Mouse (Mus musculus) adrenal gland, adult 18-20 months (tissue): ENCODE data around the gene Rimbp2. TPM values are rescaled to one million over a fixed set of nuclear protein-coding genes. Genes with fewer than 3 reads are reported as not detected.
"Not testable (repeated sequence)": the region's sequence is repeated elsewhere in the genome, so short reads cannot be mapped to it uniquely, and the experiment has no call there.

Source experiments
- DNase-seq, 2 experiments: peaks; one replicate each; pipeline ENCODE4 v3.0.0; 2021 to 2022; ENCODE audit warnings: low spot score in 2 of 2
- long read RNA-seq, 2 experiments: library from polyadenylated mRNA; stranded (forward); transcript quantifications; one replicate each; pipeline ENCODE4 v2.0.0; 2021
- total RNA-seq, 2 experiments: library from RNA; stranded (reverse); gene quantifications; 1 replicate in 1 of 2; 2 replicates in 1 of 2; pipeline ENCODE4 v1.2.3; 2021

Rimbp2 gene
- 1 to 10 TPM; 4.0 to 5.3 TPM for total RNA-seq
- long read RNA-seq, experiment 1, result 0 reads
- long read RNA-seq, experiment 2, partial matches to known transcripts, result 0 of 2 reads
- long read RNA-seq, experiment 2, other reads (novel, unspliced or antisense), result 2 of 2 reads

GRCm38 (mm10) chr5:128953278-128954070, at the start of gene Rimbp2:
Gene Rimbp2, minus strand, starts transcription at chr5:128953486.
- no peak for DNase-seq

- DNase-seq, result no peak
Observed at GRCm38 (mm10) chr5:129002571-129003011, 49.3 kb upstream of the Rimbp2 start.

DNA sequence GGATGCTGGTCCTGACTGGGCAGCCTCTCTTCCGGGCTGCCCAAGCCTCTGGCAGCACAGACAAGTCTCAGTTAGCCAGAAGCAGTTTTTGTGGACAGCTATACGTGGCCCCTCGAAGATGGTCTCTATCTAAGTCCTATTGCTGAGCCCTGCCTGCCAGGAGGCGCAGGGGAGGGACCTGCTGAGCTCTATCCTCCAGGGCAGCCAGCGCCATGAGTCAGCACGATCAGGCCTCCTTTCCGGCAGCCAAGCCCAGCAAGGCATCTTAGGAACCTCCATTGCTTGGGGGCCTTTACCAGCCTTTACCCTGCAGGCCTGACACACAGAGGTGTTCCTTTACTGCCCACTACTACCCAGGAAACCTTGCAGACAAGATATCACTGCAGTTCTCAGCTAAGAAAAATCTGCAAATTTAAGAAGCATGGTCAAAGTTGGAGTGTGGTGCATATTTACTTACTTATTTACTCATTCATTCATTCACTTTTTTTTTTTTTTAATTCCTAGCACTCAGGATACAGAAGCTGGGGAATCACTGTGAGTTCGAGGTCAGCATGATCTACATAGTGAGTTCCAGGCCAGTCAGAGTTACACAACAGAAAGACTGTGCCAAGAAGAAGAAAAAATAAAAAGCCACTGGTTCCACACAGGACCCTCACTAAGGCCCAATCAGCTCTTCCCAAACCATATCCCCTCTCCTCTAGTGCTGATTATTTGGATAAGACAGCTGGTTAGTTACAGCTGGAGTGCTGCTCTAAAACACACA, 47.6 kb upstream of the Rimbp2 start:
- DNase-seq, result no peak

DNA sequence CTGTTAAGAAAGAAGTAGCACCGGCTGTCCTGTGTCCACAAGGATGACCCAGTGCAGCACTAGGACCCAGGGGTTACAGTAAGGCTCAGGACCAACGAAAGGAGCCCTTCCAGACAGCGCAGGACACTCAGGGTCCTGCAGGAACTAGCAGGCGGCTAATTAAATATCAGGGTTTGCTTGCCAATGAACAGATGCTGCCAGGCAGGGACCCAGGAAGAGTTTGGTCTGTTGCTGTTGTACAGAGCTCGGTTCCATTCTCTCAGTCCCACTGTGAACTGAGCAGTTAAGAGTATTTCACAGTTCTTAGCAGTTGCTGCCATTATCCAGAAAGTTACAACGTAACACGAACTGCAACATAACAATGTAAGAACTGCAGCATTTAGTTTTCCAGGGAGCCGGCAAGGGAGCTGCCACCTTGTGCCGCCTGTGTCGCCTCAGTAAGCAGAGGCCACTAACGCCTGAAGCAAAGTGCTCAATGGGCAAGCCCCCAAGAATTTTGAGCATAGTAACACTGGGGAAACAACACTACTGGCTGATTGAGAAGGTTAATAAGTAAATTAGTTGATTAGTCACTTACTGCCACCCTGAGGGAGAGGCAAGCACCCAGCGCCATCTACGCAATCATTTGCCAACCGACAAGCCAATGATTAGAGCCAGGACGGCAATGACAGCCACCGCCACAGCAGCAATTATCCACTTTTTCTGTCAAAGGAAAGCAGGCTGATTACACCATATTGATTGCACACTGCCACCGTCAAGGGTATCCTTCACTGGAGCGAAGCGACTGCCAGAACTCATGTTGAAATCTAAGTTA, 34.1 kb upstream of the Rimbp2 start:
- no peak for DNase-seq

DNA sequence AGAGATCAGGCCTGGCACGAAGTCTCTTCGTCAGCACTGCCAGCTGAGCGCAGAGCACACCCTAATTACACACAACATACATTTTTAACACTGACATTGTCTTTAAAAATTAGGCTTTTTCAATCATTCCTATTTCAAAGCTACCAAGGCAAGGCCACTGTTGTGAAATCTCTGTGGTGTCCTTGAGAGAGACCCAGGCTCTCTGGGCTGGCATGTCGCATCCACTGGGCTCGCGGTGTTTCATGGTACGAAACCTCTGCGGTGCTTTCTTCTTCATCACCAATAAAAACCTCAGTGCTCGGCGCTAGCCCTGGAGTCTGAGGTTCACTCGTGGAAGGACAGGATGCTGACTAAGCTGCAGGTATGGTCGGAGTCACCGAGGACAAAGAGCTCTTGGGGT, 32.7 kb upstream of the Rimbp2 start:
- no peak for DNase-seq

- no peak for DNase-seq
Observed at GRCm38 (mm10) chr5:128984536-128984935, 31.2 kb upstream of the Rimbp2 start.

DNA sequence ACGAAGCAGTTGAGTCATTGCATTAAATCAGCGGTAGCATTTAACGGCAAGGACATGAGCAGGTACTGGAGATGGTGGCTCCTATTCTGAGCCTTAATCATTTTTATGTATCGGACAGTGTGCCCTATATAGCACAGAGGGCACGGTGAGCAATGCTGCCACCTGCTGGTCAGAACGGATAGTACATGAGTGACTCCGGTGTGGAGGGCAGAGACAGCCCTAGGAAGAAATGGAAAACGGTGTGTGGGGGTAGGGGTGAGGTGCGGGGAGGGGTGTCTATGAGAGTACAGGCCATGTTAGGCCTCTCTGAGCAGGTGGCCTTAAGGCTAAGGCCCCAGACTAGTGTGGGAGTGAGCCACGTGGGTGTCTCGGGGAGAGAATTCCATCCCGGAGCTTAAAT, 28.3 kb upstream of the Rimbp2 start:
- DNase-seq, result peak; percentile 74 to 77

DNA sequence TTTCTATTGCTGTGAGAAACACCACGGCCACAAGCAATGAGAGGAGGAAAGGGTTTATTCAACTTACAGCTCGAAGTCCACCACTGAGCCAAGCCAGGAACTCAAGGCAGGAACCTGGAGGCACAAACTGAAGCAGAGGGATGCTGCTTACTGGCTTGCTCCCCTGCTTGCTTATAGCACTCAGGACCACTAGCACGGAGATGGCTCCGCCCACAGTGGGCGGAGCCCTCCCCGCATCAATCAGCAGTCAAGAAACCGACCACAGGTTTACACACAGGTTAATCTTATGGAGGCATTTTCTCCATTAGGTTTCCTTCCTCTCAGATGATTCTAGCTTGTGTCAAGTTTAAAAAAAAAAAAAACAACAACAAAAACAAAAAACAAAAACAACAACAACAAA, 27.6 kb upstream of the Rimbp2 start:
- DNase-seq, result no peak

GRCm38 (mm10) chr5:128978957-128979356, 25.7 kb upstream of the Rimbp2 start:
- DNase-seq, result no peak

- DNase-seq, result not testable (repeated sequence)
Observed at GRCm38 (mm10) chr5:128977466-128977865, 24.2 kb upstream of the Rimbp2 start.

GRCm38 (mm10) chr5:128976266-128976665, 23.0 kb upstream of the Rimbp2 start:
- no peak for DNase-seq

DNA sequence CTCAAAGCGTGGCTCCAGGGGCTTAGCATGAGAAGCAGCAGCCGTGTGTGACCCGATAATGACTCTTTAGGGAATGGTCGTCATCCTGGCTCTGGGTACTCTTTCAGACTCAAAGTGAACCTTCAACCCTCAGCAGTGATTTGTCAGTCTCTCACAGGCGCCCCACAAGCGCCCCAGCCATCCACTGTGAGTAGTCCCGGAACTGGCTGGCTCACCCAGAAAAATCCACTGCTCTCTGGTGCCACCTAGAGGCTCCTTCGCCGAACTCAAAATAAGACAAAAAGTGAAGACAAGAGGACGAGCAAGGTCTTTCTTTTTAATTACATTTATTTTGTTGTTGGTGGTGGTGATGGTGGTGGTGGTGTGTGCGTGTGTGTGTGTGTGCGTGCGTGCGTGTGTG, 18.0 kb upstream of the Rimbp2 start:
- DNase-seq, result peak; percentile 66 to 69

- no peak for DNase-seq
Observed at GRCm38 (mm10) chr5:128970878-128971277, 17.6 kb upstream of the Rimbp2 start.

- no peak for DNase-seq
Observed at GRCm38 (mm10) chr5:128964353-128964752, 11.1 kb upstream of the Rimbp2 start.

GRCm38 (mm10) chr5:128958916-128959315, 5.6 kb upstream of the Rimbp2 start:
- no peak for DNase-seq

DNA sequence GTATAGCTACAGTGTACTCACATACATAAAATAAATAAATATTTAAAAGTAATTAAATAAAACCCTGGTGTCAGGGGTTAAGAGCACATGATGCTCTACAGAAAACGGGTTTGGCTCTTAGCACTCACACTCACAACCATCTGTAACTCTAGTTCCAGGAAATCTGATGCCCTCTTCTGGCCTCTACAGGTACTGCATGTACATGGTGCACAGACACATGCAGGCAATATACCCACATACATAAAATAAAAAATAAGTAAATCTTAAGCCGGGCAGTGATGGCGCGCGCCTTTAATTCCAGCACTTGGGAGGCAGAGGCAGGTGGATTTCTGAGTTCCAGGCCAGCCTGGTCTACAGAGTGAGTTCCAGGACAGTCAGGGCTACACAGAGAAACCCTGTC, 1.1 kb upstream of the Rimbp2 start:
- DNase-seq, result not testable (repeated sequence)

GRCm38 (mm10) chr5:128952291-128953195, 743 bp downstream of the Rimbp2 start:
- no peak for DNase-seq

GRCm38 (mm10) chr5:128951472-128951871, 1.8 kb downstream of the Rimbp2 start:
- DNase-seq, result no peak

DNA sequence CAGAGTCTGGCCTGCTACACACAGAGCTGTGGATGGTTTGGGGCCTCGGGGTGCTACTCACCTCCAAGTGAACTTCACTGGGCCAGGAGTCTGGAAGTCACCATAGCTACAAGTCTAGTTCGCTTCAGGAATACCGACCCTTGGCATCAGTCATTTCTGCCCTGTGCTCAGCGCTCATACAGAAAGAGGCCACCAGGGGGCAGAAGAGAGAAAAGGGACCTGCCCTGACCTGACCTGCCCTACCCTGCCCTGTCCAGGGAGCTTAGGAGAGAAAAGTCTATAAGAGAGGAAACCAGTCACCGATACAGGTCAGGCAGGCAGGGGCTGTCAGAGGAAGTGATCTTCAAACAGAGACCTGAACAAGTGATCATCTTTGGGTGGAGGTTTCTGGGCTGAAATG, 6.2 kb downstream of the Rimbp2 start:
- peak; percentile 30 to 35 for DNase-seq

- no peak for DNase-seq
Observed at GRCm38 (mm10) chr5:128940436-128940835, 12.8 kb downstream of the Rimbp2 start.
